Mouse (Mus musculus) liver, embryonic 16.5 days (tissue): ENCODE results near the gene Gimap8. TPM values are rescaled to one million over a fixed set of nuclear protein-coding genes. Genes with fewer than 3 reads are reported as not detected.

Experiments
- ATAC-seq: fragments of 200-750 bp; cut with Nextera tagmentation; 2 replicates; pipeline ENCODE4 v1.8.0; 2017; ENCODE audit warnings: low read depth, mild to moderate bottlenecking, moderate number of reproducible peaks, moderate library complexity
- H3K27ac ChIP-seq: fragments of 300-500 bp; sonication (generic); 2 replicates; pipeline ENCODE4 v1.5.1; 2014; ENCODE audit warnings: mild to moderate bottlenecking, low read length
- H3K27me3 ChIP-seq: fragments of 300-500 bp; sonication (generic); 2 replicates; pipeline ENCODE4 v1.6.1; 2014; ENCODE audit warnings: low read depth, low read length, mixed read lengths; ENCODE audit not compliant: control insufficient read depth, insufficient read depth
- H3K36me3 ChIP-seq: fragments of 300-500 bp; sonication (generic); 2 replicates; pipeline ENCODE4 v1.6.1; 2014; ENCODE audit warnings: mild to moderate bottlenecking; ENCODE audit not compliant: control insufficient read depth, insufficient read depth
- H3K4me1 ChIP-seq: fragments of 300-500 bp; sonication (generic); 2 replicates; pipeline ENCODE4 v1.6.1; 2014; ENCODE audit warnings: low read depth, low read length, mixed read lengths; ENCODE audit not compliant: control insufficient read depth
- H3K4me2 ChIP-seq: fragments of 300-500 bp; sonication (generic); 2 replicates; pipeline ENCODE4 v1.6.1; 2014; ENCODE audit warnings: low read depth, low read length, mixed read lengths
- H3K4me3 ChIP-seq: fragments of 300-500 bp; sonication (generic); 2 replicates; pipeline ENCODE4 v1.5.1; 2014; ENCODE audit warnings: low read depth, mild to moderate bottlenecking, low read length
- H3K9ac ChIP-seq: fragments of 300-500 bp; sonication (generic); 2 replicates; pipeline ENCODE4 v1.6.1; 2014; ENCODE audit warnings: low read depth, low read length
- H3K9me3 ChIP-seq: fragments of 300-500 bp; sonication (generic); replicated peaks from 2 replicates; pipeline ENCODE4 v1.6.1; 2016; ENCODE audit warnings: low read length; ENCODE audit not compliant: control insufficient read depth
- WGBS: fragments of 180-500 bp; shearing (Covaris S2); extraction: QIAGEN DNeasy Blood & Tissue Kit; methylation state at CpG from one replicate; pipeline ENCODE4 v1.1.7; 2014; ENCODE audit not compliant: insufficient replicate concordance; 5-methylcytosine and 5-hydroxymethylcytosine counted together
- polyA plus RNA-seq: library from polyadenylated mRNA; unstranded; fragments of >200 nt; fragmentation: Nextera tagmentation; extraction: Ambion mirVana; gene quantifications from 2 replicates; pipeline ENCODE4 v1.2.1, GENCODE M21; 2015

The Gimap8 gene
- polyA plus RNA-seq, 1 experiment from 2014 or later = 1.1 TPM

GRCm38 (mm10) chr6:48689320-48689719, 42.3 kb downstream of the Gimap8 start:
- ATAC-seq = no peak
- 35% methylated on average over 2 of the region's 2 CpGs for whole genome bisulfite sequencing

GRCm38 (mm10) chr6:48692962-48693361, 45.9 kb downstream of the Gimap8 start:
- Histone ChIP-seq H3K4me1 (no peaks in the 10 kb centered on the region), H3K4me2 (no peak overlapping the region), H3K9ac (no peak overlapping the region), H3K4me3 (no peak overlapping the region), H3K27me3 (no peaks in the 10 kb centered on the region), H3K27ac (no peak overlapping the region), H3K9me3 (no peaks in the 10 kb centered on the region), H3K36me3 (no peaks in the 10 kb centered on the region)
- ATAC-seq = no peak
- 61% methylated on average over 6 of the region's 6 CpGs for WGBS

More at GRCm38 (mm10) chr6:48689320-48689719, 42.3 kb downstream of the Gimap8 start:
- H3K9ac ChIP-seq = no peak overlapping the region
- no peaks in the 10 kb centered on the region for H3K4me1 ChIP-seq
- H3K27ac ChIP-seq = no peak overlapping the region
- no peak overlapping the region for H3K4me3 ChIP-seq
- H3K27me3 ChIP-seq = no peaks in the 10 kb centered on the region
- no peak overlapping the region for H3K4me2 ChIP-seq
- H3K9me3 ChIP-seq = no peaks in the 10 kb centered on the region
- H3K36me3 ChIP-seq = no peaks in the 10 kb centered on the region

- H3K9me3 ChIP-seq = no peaks in the 10 kb centered on the region
- H3K4me2 ChIP-seq = no peak overlapping the region
- H3K27ac ChIP-seq = peak overlapping the region; percentile 44; the same call in 1 of the 2 replicates
- no peaks in the 10 kb centered on the region; the same call in 1 of the 2 replicates for H3K4me1 ChIP-seq
- H3K9ac ChIP-seq = no peak overlapping the region
- H3K36me3 ChIP-seq = no peaks in the 10 kb centered on the region
- no peak overlapping the region for H3K4me3 ChIP-seq
- H3K27me3 ChIP-seq = no peaks in the 10 kb centered on the region
- 53% methylated on average over 4 of the region's 4 CpGs for WGBS
- ATAC-seq = no peak
These were observed 50.0 kb downstream of the Gimap8 start for GRCm38 (mm10) chr6:48696830-48697554.

DNA sequence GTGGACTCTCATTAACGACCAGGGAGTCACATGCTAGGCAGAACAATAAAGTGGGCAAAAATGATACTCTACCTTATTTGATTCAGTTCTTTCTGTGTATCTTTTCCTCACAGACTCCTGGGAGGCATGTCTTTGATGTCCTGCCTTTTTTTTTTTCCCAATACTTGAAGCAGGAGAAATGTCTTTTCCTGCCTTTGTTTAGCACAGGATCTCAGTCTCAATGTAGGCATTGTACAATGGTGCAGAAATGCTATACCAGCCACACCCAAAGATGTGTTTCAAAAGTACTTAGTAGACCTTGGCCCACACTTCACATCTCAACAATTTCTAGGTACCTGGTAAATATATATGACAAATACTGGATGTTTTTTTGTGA, 50.5 kb downstream of the Gimap8 start:
- H3K4me2 ChIP-seq = no peak overlapping the region
- no peak overlapping the region for H3K4me3 ChIP-seq
- ATAC-seq = no peak
- no peaks in the 10 kb centered on the region; the same call in 1 of the 2 replicates for H3K4me1 ChIP-seq
- H3K9me3 ChIP-seq = no peaks in the 10 kb centered on the region
- H3K27me3 ChIP-seq = no peaks in the 10 kb centered on the region
- peak overlapping the region; percentile 44; the same call in 1 of the 2 replicates for H3K27ac ChIP-seq
- H3K36me3 ChIP-seq = no peaks in the 10 kb centered on the region
- 25% methylated on average over 1 of the region's 1 CpGs for WGBS
- H3K9ac ChIP-seq = no peak overlapping the region

DNA sequence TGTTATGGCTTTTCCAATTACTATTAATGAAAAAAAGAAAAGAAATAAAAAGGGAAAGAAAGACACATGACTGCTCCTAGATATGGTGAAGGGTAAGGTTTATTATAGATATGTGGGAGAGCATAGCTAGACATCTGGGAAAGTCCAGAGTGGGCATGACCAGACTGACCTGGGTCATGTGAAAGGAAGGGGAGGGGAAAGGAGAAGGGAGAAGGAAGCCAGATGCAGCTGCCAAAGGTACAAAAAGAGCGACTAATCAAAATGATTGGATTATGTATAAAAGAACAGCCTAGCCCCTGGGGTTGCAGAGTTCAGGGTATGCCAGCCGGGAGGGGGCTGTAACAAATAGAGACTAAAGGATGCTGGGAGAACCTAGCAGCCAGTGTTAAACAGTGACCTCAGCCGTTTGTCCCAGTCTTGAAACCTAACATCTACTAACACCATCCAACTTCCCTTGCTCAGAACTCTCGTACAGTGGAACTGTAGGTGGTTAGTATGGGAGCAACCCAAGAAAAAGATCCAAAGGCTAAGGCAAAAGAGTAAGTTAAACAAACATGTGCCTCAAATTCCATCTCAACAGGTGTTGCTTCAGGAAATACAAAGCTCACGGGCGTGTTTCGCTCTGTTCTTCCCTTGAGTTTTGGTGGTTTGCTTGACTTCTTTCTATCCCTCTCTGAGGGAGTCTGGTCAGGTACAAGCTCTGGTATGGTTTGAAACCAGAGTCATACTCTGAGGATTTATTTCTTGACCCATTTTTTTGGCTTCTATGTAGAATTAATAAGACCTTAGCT, 51.2 kb downstream of the Gimap8 start:
- Histone ChIP-seq H3K27ac (no peak overlapping the region), H3K36me3 (no peaks in the 10 kb centered on the region), H3K9me3 (no peaks in the 10 kb centered on the region), H3K27me3 (no peaks in the 10 kb centered on the region), H3K4me1 (no peaks in the 10 kb centered on the region; the same call in 1 of the 2 replicates), H3K4me3 (no peak overlapping the region), H3K4me2 (no peak overlapping the region), H3K9ac (no peak overlapping the region)
- no peak for ATAC-seq
- 47% methylated on average over 7 of the region's 7 CpGs for WGBS

DNA sequence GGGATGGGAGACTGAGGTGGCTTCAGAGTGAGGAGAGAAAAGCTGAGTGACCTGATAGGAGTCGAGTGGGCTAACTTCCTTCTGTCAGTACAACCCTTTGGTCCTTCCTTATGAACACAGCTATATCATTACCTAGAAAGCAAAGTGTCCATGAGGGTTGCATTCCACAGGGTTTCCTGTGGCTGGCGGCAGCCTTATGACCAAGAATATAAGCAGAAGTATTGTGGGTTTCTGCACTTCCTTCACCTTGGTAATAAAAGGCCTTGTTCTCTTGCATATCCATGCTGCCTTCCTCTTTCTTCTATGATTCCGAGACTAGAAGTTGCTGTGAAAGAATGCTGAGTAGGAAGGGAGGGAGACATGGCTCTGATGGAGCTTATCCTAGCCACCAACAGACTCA, 51.9 kb downstream of the Gimap8 start:
- WGBS = 14% methylated on average over 3 of the region's 3 CpGs
- Histone ChIP-seq H3K27me3 (no peaks in the 10 kb centered on the region), H3K9ac (no peak overlapping the region), H3K4me1 (no peaks in the 10 kb centered on the region; the same call in 1 of the 2 replicates), H3K36me3 (no peaks in the 10 kb centered on the region), H3K4me2 (no peak overlapping the region), H3K27ac (no peak overlapping the region), H3K9me3 (no peaks in the 10 kb centered on the region), H3K4me3 (no peak overlapping the region)
- ATAC-seq = no peak

GRCm38 (mm10) chr6:48700251-48701075, 53.4 kb downstream of the Gimap8 start:
- Histone ChIP-seq H3K4me3 (no peak overlapping the region), H3K9ac (no peak overlapping the region), H3K9me3 (no peaks in the 10 kb centered on the region), H3K4me2 (no peak overlapping the region), H3K27me3 (no peaks in the 10 kb centered on the region), H3K36me3 (no peaks in the 10 kb centered on the region), H3K4me1 (no peaks in the 10 kb centered on the region; the same call in 1 of the 2 replicates), H3K27ac (peak overlapping the region; percentile 32; the same call in 1 of the 2 replicates)
- WGBS = 13% methylated on average over 5 of the region's 5 CpGs
- peak; percentile 60 for ATAC-seq

DNA sequence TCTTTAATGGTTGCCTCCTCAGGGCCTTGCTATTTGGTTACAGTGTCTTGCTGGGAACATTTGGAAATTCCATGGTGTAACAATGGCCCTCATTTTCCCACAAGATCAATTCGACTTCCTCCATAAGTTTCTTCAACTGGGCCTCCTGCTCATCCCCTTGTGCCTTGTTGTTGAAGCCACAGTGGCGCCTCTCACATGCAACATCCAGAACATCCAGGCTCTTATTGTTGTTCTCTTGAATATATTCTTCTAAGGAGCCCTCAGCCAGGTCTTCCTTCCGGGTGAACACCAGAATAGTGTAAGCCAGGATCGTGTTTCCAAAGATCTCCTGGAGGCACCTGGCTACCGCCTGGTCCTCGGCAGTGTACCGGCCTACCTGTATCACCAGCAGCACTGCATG, 55.1 kb downstream of the Gimap8 start:
- H3K9me3 ChIP-seq = no peaks in the 10 kb centered on the region
- 72% methylated on average over 7 of the region's 7 CpGs for WGBS
- no peaks in the 10 kb centered on the region for H3K27me3 ChIP-seq
- H3K27ac ChIP-seq = no peak overlapping the region
- H3K9ac ChIP-seq = no peak overlapping the region
- no peak overlapping the region for H3K4me2 ChIP-seq
- no peaks in the 10 kb centered on the region; the same call in 1 of the 2 replicates for H3K4me1 ChIP-seq
- ATAC-seq = no peak
- H3K36me3 ChIP-seq = no peaks in the 10 kb centered on the region
- no peak overlapping the region for H3K4me3 ChIP-seq
